In genomic region chr17:30014660-30015059, GRCm38 (mm10) we compare ENCODE assay signal across 22 mouse cellular contexts. TPM values are rescaled to one million over a fixed set of nuclear protein-coding genes. Genes with fewer than 3 reads are reported as not detected.
DNase-seq lines count a peak whose midpoint lies in the region; ATAC-seq and TF ChIP-seq lines count a peak whose summit lies in the region.
"Had no signal": no experiment of that assay in that cellular context is flagged by ENCODE, and none has a peak within 500 bp of the region (broad histone marks: within the 10 kb centered on the region; RNA-seq: fewer than 3 reads in every experiment).

No protein-coding gene starts in this region.

- H3K9me3 ChIP-seq in hindbrain, postnatal 0 days (ENCODE audit: low read length), result no peaks in the 10 kb centered on the region
- H3K9me3 ChIP-seq in hindbrain, embryonic 10.5 days, result 0 out of 2 replicates have a peak, but pooled peaks cover 3% of the 10 kb centered on the region
- H3K9me3 ChIP-seq in lung, embryonic 14.5 days (ENCODE audit: low read depth, low read length), result no peaks in the 10 kb centered on the region
- no peaks in the 10 kb centered on the region for H3K9me3 ChIP-seq in MEL (replicated peaks; ENCODE audit: insufficient read depth, low read length)
- H3K9me3 ChIP-seq in stomach, postnatal 0 days (ENCODE audit: control insufficient read depth, low read length), result no peaks in the 10 kb centered on the region
- H3K9me3 ChIP-seq: heart, embryonic 12.5 days; hindbrain, embryonic 13.5 days; liver, embryonic 13.5 days; stomach, embryonic 15.5 days had no signal

- no peak overlapping the region for H3K4me2 ChIP-seq in hindbrain, postnatal 0 days (ENCODE audit: low read depth, low read length)
- H3K4me2 ChIP-seq in lung, embryonic 14.5 days, result no peak overlapping the region
- H3K4me2 ChIP-seq in stomach, postnatal 0 days (replicated peaks; ENCODE audit: low read depth), result no peak overlapping the region
- H3K4me2 ChIP-seq: heart, embryonic 12.5 days; hindbrain, embryonic 13.5 days; limb, embryonic 12.5 days; liver, embryonic 13.5 days; stomach, embryonic 15.5 days had no signal

- DNase-seq in hindbrain, postnatal 0 days (ENCODE audit: low spot score), result no peak
- DNase-seq in hindbrain, embryonic 10.5 days (ENCODE audit: low spot score), result no peak
- no peak for DNase-seq in lung, embryonic 14.5 days
- DNase-seq in lung, postnatal 4 days, result no peak
- peak; percentile 40 for DNase-seq in MEL (ENCODE audit: low read depth, low spot score)
- DNase-seq in stomach, postnatal 0 days (ENCODE audit: low spot score), result no peak
- DNase-seq in urinary bladder, postnatal 14 days (ENCODE audit: low spot score), result no peak
- DNase-seq: adrenal gland, adult 8-10 months; cerebellum, postnatal 10 days; embryo, embryonic 11 days; heart, postnatal 14 days; kidney, postnatal 10 days; liver, embryonic 13.5 days; right cerebral cortex, postnatal 25 days; thymus, adult 2 months had no signal

- peaks cover 45% of the 10 kb centered on the region for H3K79me2 ChIP-seq in MEL (ENCODE audit: control insufficient read depth, insufficient read depth, low read length, poor library complexity)

- H3K27me3 ChIP-seq in hindbrain, postnatal 0 days (ENCODE audit: insufficient read depth, low read length), result no peaks in the 10 kb centered on the region
- no peaks in the 10 kb centered on the region for H3K27me3 ChIP-seq in hindbrain, embryonic 10.5 days (ENCODE audit: insufficient read depth, poor library complexity, severe bottlenecking)
- H3K27me3 ChIP-seq in lung, embryonic 14.5 days (ENCODE audit: insufficient read depth, low read length), result no peaks in the 10 kb centered on the region
- no peaks in the 10 kb centered on the region for H3K27me3 ChIP-seq in MEL (ENCODE audit: control insufficient read depth in 1 of 2, insufficient read depth in 2 of 2, low read length in 2 of 2)
- no peaks in the 10 kb centered on the region for H3K27me3 ChIP-seq in stomach, postnatal 0 days (ENCODE audit: control insufficient read depth, insufficient read depth, low read length)
- H3K27me3 ChIP-seq: heart, embryonic 12.5 days; hindbrain, embryonic 13.5 days; limb, embryonic 12.5 days; liver, embryonic 13.5 days; stomach, embryonic 15.5 days had no signal

- H3K9ac ChIP-seq in hindbrain, postnatal 0 days (replicated peaks; ENCODE audit: low read length), result no peak overlapping the region
- H3K9ac ChIP-seq in lung, embryonic 14.5 days, result no peak overlapping the region
- no peak overlapping the region for H3K9ac ChIP-seq in MEL (ENCODE audit: control insufficient read depth, low read depth, low read length, poor library complexity, severe bottlenecking)
- H3K9ac ChIP-seq in stomach, postnatal 0 days (ENCODE audit: low read length), result no peak overlapping the region
- H3K9ac ChIP-seq: heart, embryonic 12.5 days; hindbrain, embryonic 13.5 days; limb, embryonic 12.5 days; liver, embryonic 13.5 days; stomach, embryonic 15.5 days had no signal

- 93% methylated on average over 4 of the region's 4 CpGs for WGBS in hindbrain, postnatal 0 days
- WGBS in hindbrain, embryonic 10.5 days, result 93% methylated on average over 4 of the region's 4 CpGs
- 94% methylated on average over 4 of the region's 4 CpGs for WGBS in lung, embryonic 14.5 days
- 97% methylated on average over 4 of the region's 4 CpGs for WGBS in stomach, postnatal 0 days

- peak; percentile 35 for TF ChIP-seq CTCF in hindbrain, postnatal 0 days (IDR thresholded peaks at IDR 0.05; ENCODE audit: low read depth)
- TF ChIP-seq CTCF in lung, embryonic 14.5 days (IDR thresholded peaks at IDR 0.05; ENCODE audit: low read depth), result peak; percentile 35; the same call in 1 of the 2 replicates
- peak; percentile 26 to 46 (median 31) for TF ChIP-seq CTCF in MEL (IDR thresholded peaks at IDR 0.05 in 2 of 3, conservative IDR thresholded peaks at IDR 0.05 in 1 of 3; ENCODE audit: control insufficient read depth in 1 of 3, insufficient read depth in 1 of 3, low read depth in 2 of 3, low read length in 3 of 3, poor library complexity in 1 of 3, severe bottlenecking in 1 of 3)
- peak; percentile 53 for TF ChIP-seq CTCF in stomach, postnatal 0 days (IDR thresholded peaks at IDR 0.05; ENCODE audit: low read depth)

- TF ChIP-seq RAD21 in MEL (IDR thresholded peaks at IDR 0.05; ENCODE audit: low read depth, low read length), result peak; percentile 23

- H3K4me1 ChIP-seq in hindbrain, postnatal 0 days (ENCODE audit: insufficient read depth, low read length), result no peaks in the 10 kb centered on the region
- peaks cover 14% of the 10 kb centered on the region for H3K4me1 ChIP-seq in hindbrain, embryonic 10.5 days (replicated peaks)
- H3K4me1 ChIP-seq in lung, embryonic 14.5 days (ENCODE audit: insufficient read depth), result peaks cover 7% of the 10 kb centered on the region; the same call in 1 of the 2 replicates
- H3K4me1 ChIP-seq in MEL (ENCODE audit: control insufficient read depth in 1 of 2, insufficient read depth in 2 of 2, low read length in 2 of 2), result no peaks in the 10 kb centered on the region
- no peaks in the 10 kb centered on the region for H3K4me1 ChIP-seq in stomach, postnatal 0 days (replicated peaks; ENCODE audit: control insufficient read depth, insufficient read depth)

- no peak for ATAC-seq in hindbrain, postnatal 0 days
- no peak for ATAC-seq in lung, embryonic 14.5 days (ENCODE audit: insufficient read depth)
- ATAC-seq in stomach, postnatal 0 days (ENCODE audit: low FRiP score, low TSS enrichment), result no peak
- ATAC-seq: forebrain, embryonic 16.5 days; intestine, embryonic 16.5 days; midbrain, embryonic 16.5 days had no signal

- no peak overlapping the region for H3K27ac ChIP-seq in hindbrain, postnatal 0 days
- H3K27ac ChIP-seq in hindbrain, embryonic 10.5 days, result no peak overlapping the region
- no peak overlapping the region for H3K27ac ChIP-seq in lung, embryonic 14.5 days (ENCODE audit: low read depth)
- H3K27ac ChIP-seq in MEL (ENCODE audit: control insufficient read depth, low read depth, low read length), result no peak overlapping the region
- H3K27ac ChIP-seq in stomach, postnatal 0 days (replicated peaks), result no peak overlapping the region
- H3K27ac ChIP-seq: hindbrain, embryonic 13.5 days; limb, embryonic 12.5 days; liver, embryonic 13.5 days; stomach, embryonic 15.5 days had no signal

- no peaks in the 10 kb centered on the region for H3K36me3 ChIP-seq in hindbrain, postnatal 0 days (ENCODE audit: insufficient read depth, low read length)
- peaks cover 37% of the 10 kb centered on the region for H3K36me3 ChIP-seq in hindbrain, embryonic 10.5 days
- no peaks in the 10 kb centered on the region; the same call in 1 of the 2 replicates for H3K36me3 ChIP-seq in lung, embryonic 14.5 days (ENCODE audit: insufficient read depth)
- peaks cover 2 to 12% of the 10 kb centered on the region in 2 experiments; a peak in 2 of 4 replicates for H3K36me3 ChIP-seq in MEL (ENCODE audit: control insufficient read depth in 1 of 2, insufficient read depth in 2 of 2, low read length in 2 of 2)
- no peaks in the 10 kb centered on the region; the same call in 1 of the 2 replicates for H3K36me3 ChIP-seq in stomach, postnatal 0 days (ENCODE audit: control insufficient read depth, insufficient read depth, low read length)
- H3K36me3 ChIP-seq: stomach, embryonic 15.5 days had no signal

- no peak for TF ChIP-seq POLR2A in MEL (IDR thresholded peaks at IDR 0.05; ENCODE audit: control insufficient read depth in 1 of 2, insufficient read depth in 1 of 2, low read depth in 1 of 2, low read length in 2 of 2, poor library complexity in 1 of 2)

- no peak for TF ChIP-seq EP300 in MEL (IDR thresholded peaks at IDR 0.05; ENCODE audit: low read depth in 1 of 2, low read length in 2 of 2)
- no peak for TF ChIP-seq EP300 in stomach, postnatal 0 days (optimal IDR thresholded peaks at IDR 0.05)

- H3K4me3 ChIP-seq in hindbrain, postnatal 0 days (ENCODE audit: low read length), result no peak overlapping the region
- H3K4me3 ChIP-seq in hindbrain, embryonic 10.5 days, result no peak overlapping the region
- no peak overlapping the region for H3K4me3 ChIP-seq in lung, embryonic 14.5 days (ENCODE audit: low read depth, low read length)
- no peak overlapping the region for H3K4me3 ChIP-seq in MEL (ENCODE audit: control insufficient read depth in 1 of 2, insufficient read depth in 1 of 2, low read depth in 2 of 2, low read length in 2 of 2)
- no peak overlapping the region for H3K4me3 ChIP-seq in stomach, postnatal 0 days (ENCODE audit: low read depth, low read length)
- H3K4me3 ChIP-seq: heart, embryonic 12.5 days; hindbrain, embryonic 13.5 days; limb, embryonic 12.5 days; liver, embryonic 13.5 days; stomach, embryonic 15.5 days had no signal

TF ChIP-seq in MEL, 35 proteins besides CTCF, POLR2A, EP300 and RAD21:
- TF ChIP-seq MYB (IDR thresholded peaks at IDR 0.05; ENCODE audit: low read depth, low read length), result no peak
- peak; percentile 25; the same call in 1 of the 2 replicates for TF ChIP-seq ZC3H11A (IDR thresholded peaks at IDR 0.05; ENCODE audit: low read depth, low read length)
TF ChIP-seq in MEL: peak in this region for 1.

RNA-seq across cellular contexts. Expression of gene Zfand3, which starts 10.1 kb away (rescaled TPM):
- 84.5 and 105 TPM in 2 replicates for total RNA-seq in hindbrain, postnatal 0 days (2014; rRNA removed)
- polyA plus RNA-seq in hindbrain, postnatal 0 days (2015; fragmentation: Nextera tagmentation; extraction: Ambion mirVana), result 49.2 and 50.6 TPM in 2 replicates
- 70.9 and 97.7 TPM in 2 replicates for polyA plus RNA-seq in hindbrain, embryonic 10.5 days (2016; fragmentation: Nextera tagmentation; extraction: Ambion mirVana)
- 41.2 and 47.5 TPM in 2 replicates for polyA plus RNA-seq in lung, embryonic 14.5 days (2014; fragmentation: Nextera tagmentation; extraction: Ambion mirVana)
- 28.3 and 31.7 TPM in 2 replicates for total RNA-seq in MEL (2012; rRNA removed)
- 10 to 100 TPM in 1 of 2 experiments, not detected in 1; 48.8 TPM for polyA plus RNA-seq in MEL (2012; ENCODE audit: insufficient read depth in 1 of 2, insufficient read length in 2 of 2, low read depth in 1 of 2, low replicate concordance in 2 of 2, missing spikeins in 1 of 2)
- polyA plus RNA-seq in stomach, postnatal 0 days (2015; fragmentation: Nextera tagmentation; extraction: Ambion mirVana), result 35.5 and 36.0 TPM in 2 replicates

RNA-seq across cellular contexts. Expression of gene Mdga1, which starts 44.8 kb away (rescaled TPM):
- total RNA-seq in hindbrain, postnatal 0 days (2014; rRNA removed), result 73.3 and 104 TPM in 2 replicates
- polyA plus RNA-seq in hindbrain, postnatal 0 days (2015; fragmentation: Nextera tagmentation; extraction: Ambion mirVana), result 14.0 and 16.7 TPM in 2 replicates
- 2.3 and 5.1 TPM in 2 replicates for polyA plus RNA-seq in hindbrain, embryonic 10.5 days (2016; fragmentation: Nextera tagmentation; extraction: Ambion mirVana)
- polyA plus RNA-seq in lung, embryonic 14.5 days (2014; fragmentation: Nextera tagmentation; extraction: Ambion mirVana), result 4.7 and 8.9 TPM in 2 replicates
- 0.26 and 0.27 TPM in 2 replicates for total RNA-seq in MEL (2012; rRNA removed)
- 1 to 10 TPM in 1 of 2 experiments, not detected in 1; 2.3 TPM for polyA plus RNA-seq in MEL (2012; ENCODE audit: insufficient read depth in 1 of 2, insufficient read length in 2 of 2, low read depth in 1 of 2, low replicate concordance in 2 of 2, missing spikeins in 1 of 2)
- 2.1 and 2.7 TPM in 2 replicates for polyA plus RNA-seq in stomach, postnatal 0 days (2015; fragmentation: Nextera tagmentation; extraction: Ambion mirVana)
